Mouse (Mus musculus): Measurements from ENCODE around the gene Slc22a1. TPM values are rescaled to one million over a fixed set of nuclear protein-coding genes. Genes with fewer than 3 reads are reported as not detected.

The Slc22a1 gene
- total and polyA plus RNA-seq, 2 experiments: 487 to 527 TPM

DNA sequence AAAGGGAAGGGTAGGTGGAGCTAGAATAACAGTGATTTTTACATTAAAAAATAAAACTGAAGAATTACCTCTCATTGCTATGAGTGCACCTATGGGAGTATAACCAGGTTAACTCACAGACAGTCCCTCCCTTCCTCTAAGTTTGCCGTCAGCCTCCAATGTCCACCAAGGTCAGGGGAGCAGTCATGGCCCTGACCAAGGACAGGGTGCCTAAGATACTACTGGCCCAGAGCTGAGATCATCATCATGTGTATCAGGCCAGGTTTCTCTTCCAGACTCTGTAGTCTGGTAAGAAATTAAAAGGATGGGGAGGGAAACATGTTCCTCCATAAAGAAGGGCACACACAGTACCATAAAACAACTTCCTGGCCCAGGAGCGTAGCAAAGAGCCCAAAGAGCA is 35.3 kb upstream of the Slc22a1 start:
- Histone ChIP-seq H3K36me3 (ENCODE audit: control insufficient read depth, insufficient read depth, low read length) (no peaks in the 10 kb centered on the region), H3K9ac (ENCODE audit: low read depth, low read length) (no peak overlapping the region), H3K79me2 (ENCODE audit: control insufficient read depth, insufficient read depth, low read length) (no peaks in the 10 kb centered on the region), H3K27me3 (ENCODE audit: control insufficient read depth, insufficient read depth, low read length) (no peaks in the 10 kb centered on the region), H3K4me1 (ENCODE audit: control insufficient read depth, insufficient read depth, low read length) (no peaks in the 10 kb centered on the region), H3K27ac (replicated peaks; ENCODE audit: insufficient read depth, low read depth, low read length) (no peak overlapping the region), H3K4me3 (ENCODE audit: insufficient read depth, low read depth, low read length) (no peak overlapping the region)
- 94% methylated on average over 2 of the region's 2 CpGs for WGBS
- TF ChIP-seq POLR2A (IDR thresholded peaks at IDR 0.05; ENCODE audit: extremely low read depth, insufficient read depth, low read length) (no peak), CTCF (IDR thresholded peaks at IDR 0.05; ENCODE audit: low read depth, low read length) (no peak)
- no peak for DNase-seq (ENCODE audit: extremely low read depth, low read depth, low spot score)

DNA sequence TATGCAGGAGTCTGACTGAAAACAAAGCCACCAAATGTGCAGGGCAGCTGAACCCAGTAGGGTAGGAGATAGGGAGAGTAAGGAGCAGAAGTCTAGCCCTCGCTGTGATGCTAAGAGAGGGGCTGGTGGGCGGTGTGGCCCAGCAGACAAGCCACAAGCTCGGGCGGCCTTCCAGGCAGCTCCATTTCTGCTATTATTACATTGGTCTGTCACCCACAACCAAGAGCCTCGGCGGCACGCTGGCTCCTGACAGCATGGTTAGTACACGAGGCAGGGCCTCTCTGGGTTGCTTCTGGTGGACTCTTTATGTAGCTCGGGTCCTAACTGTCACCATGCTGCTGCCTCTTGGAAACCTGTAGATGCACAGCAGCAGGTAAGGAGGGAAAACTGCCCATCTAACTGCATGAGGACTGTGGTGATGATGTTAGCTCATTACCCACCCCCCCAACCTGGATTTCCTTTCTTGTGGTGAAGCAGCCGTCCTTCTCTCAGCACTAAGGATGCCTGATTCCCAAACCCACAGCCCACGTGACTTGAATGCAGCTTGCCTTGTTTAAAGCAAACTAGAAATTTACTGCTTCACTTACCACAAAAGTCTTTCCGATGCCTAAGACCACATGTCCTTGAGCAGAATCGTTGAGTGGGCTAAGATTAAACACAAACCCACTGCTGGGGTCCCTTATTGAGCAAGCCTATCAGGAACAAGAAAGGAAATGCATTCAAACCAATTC is 34.6 kb upstream of the Slc22a1 start:
- TF ChIP-seq CTCF (IDR thresholded peaks at IDR 0.05; ENCODE audit: low read depth, low read length) (no peak), POLR2A (IDR thresholded peaks at IDR 0.05; ENCODE audit: extremely low read depth, insufficient read depth, low read length) (no peak)
- no peaks in the 10 kb centered on the region for H3K79me2 ChIP-seq (ENCODE audit: control insufficient read depth, insufficient read depth, low read length)
- H3K9ac ChIP-seq (ENCODE audit: low read depth, low read length): no peak overlapping the region
- 88% methylated on average over 13 of the region's 13 CpGs for WGBS
- H3K4me3 ChIP-seq (ENCODE audit: insufficient read depth, low read depth, low read length): no peak overlapping the region
- H3K36me3 ChIP-seq (ENCODE audit: control insufficient read depth, insufficient read depth, low read length): no peaks in the 10 kb centered on the region
- no peaks in the 10 kb centered on the region for H3K4me1 ChIP-seq (ENCODE audit: control insufficient read depth, insufficient read depth, low read length)
- H3K27ac ChIP-seq (replicated peaks; ENCODE audit: insufficient read depth, low read depth, low read length): no peak overlapping the region
- H3K27me3 ChIP-seq (ENCODE audit: control insufficient read depth, insufficient read depth, low read length): no peaks in the 10 kb centered on the region
- no peak for DNase-seq (ENCODE audit: extremely low read depth, low read depth, low spot score)

GRCm38 (mm10) chr17:12708398-12708797 is 32.8 kb upstream of the Slc22a1 start:
- Histone ChIP-seq H3K4me3 (ENCODE audit: insufficient read depth, low read depth, low read length) (no peak overlapping the region), H3K79me2 (ENCODE audit: control insufficient read depth, insufficient read depth, low read length) (no peaks in the 10 kb centered on the region), H3K4me1 (ENCODE audit: control insufficient read depth, insufficient read depth, low read length) (no peaks in the 10 kb centered on the region), H3K27ac (replicated peaks; ENCODE audit: insufficient read depth, low read depth, low read length) (no peak overlapping the region), H3K36me3 (ENCODE audit: control insufficient read depth, insufficient read depth, low read length) (no peaks in the 10 kb centered on the region), H3K27me3 (ENCODE audit: control insufficient read depth, insufficient read depth, low read length) (no peaks in the 10 kb centered on the region), H3K9ac (ENCODE audit: low read depth, low read length) (no peak overlapping the region)
- WGBS: 78% methylated on average over 3 of the region's 3 CpGs
- TF ChIP-seq POLR2A (IDR thresholded peaks at IDR 0.05; ENCODE audit: extremely low read depth, insufficient read depth, low read length) (no peak), CTCF (IDR thresholded peaks at IDR 0.05; ENCODE audit: low read depth, low read length) (no peak)
- DNase-seq (ENCODE audit: extremely low read depth, low read depth, low spot score): no peak

DNA sequence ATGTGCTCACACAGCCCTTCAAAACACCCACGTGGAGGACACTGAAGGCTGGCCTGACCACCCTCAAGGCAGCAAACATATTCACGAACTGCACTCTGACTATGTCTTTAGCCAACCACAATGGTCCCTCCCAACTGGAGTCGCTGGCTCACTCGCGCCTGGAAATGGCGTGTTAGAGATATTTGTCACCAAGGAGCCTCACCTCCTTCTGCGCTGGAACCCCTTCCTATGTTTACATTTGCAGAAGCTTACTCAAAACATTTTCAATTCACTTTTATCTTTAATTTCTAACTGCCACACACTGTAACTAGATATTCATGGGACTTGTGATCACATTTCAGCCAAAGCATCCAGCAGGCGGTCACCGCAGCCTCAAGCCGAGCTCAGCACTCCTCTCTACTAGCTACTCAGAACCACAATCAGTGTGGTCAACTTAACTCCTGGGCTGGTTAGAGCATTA is 31.0 kb upstream of the Slc22a1 start:
- no peaks in the 10 kb centered on the region for H3K4me1 ChIP-seq (ENCODE audit: control insufficient read depth, insufficient read depth, low read length)
- TF ChIP-seq CTCF (IDR thresholded peaks at IDR 0.05; ENCODE audit: low read depth, low read length): no peak
- TF ChIP-seq POLR2A (IDR thresholded peaks at IDR 0.05; ENCODE audit: extremely low read depth, insufficient read depth, low read length): no peak
- DNase-seq (ENCODE audit: extremely low read depth, low read depth, low spot score): no peak
- WGBS: 95% methylated on average over 10 of the region's 10 CpGs
- no peak overlapping the region for H3K4me3 ChIP-seq (ENCODE audit: insufficient read depth, low read depth, low read length)
- H3K79me2 ChIP-seq (ENCODE audit: control insufficient read depth, insufficient read depth, low read length): no peaks in the 10 kb centered on the region
- no peaks in the 10 kb centered on the region for H3K36me3 ChIP-seq (ENCODE audit: control insufficient read depth, insufficient read depth, low read length)
- H3K9ac ChIP-seq (ENCODE audit: low read depth, low read length): no peak overlapping the region
- H3K27me3 ChIP-seq (ENCODE audit: control insufficient read depth, insufficient read depth, low read length): no peaks in the 10 kb centered on the region
- H3K27ac ChIP-seq (replicated peaks; ENCODE audit: insufficient read depth, low read depth, low read length): no peak overlapping the region

DNA sequence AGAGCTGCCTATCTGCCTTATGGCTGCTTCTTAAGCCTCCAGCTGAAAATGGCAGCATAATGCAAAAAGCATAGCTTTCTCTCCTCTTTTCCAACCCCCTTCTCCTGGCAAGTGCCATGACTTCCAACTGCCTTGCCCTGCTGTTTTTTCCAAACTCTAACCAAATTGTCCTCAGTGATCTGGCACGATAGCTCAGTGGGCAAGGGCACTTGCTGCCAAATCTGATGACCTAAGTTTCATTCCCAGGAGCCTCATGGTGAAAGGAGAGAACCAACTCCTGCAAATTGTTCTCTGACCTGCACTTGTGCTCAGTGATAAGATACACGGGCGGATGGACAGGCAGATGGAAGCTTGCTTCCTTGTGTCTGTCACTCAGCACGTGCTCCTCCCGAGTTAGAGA is 27.3 kb upstream of the Slc22a1 start:
- H3K9ac ChIP-seq (ENCODE audit: low read depth, low read length): no peak overlapping the region
- DNase-seq (ENCODE audit: extremely low read depth, low read depth, low spot score): no peak
- H3K27ac ChIP-seq (replicated peaks; ENCODE audit: insufficient read depth, low read depth, low read length): no peak overlapping the region
- TF ChIP-seq POLR2A (IDR thresholded peaks at IDR 0.05; ENCODE audit: extremely low read depth, insufficient read depth, low read length) (no peak), CTCF (IDR thresholded peaks at IDR 0.05; ENCODE audit: low read depth, low read length) (no peak)
- H3K4me1 ChIP-seq (ENCODE audit: control insufficient read depth, insufficient read depth, low read length): no peaks in the 10 kb centered on the region
- H3K79me2 ChIP-seq (ENCODE audit: control insufficient read depth, insufficient read depth, low read length): no peaks in the 10 kb centered on the region
- no peaks in the 10 kb centered on the region; the same call in 1 of the 2 replicates for H3K36me3 ChIP-seq (ENCODE audit: control insufficient read depth, insufficient read depth, low read length)
- 91% methylated on average over 5 of the region's 5 CpGs for WGBS
- no peak overlapping the region for H3K4me3 ChIP-seq (ENCODE audit: insufficient read depth, low read depth, low read length)
- H3K27me3 ChIP-seq (ENCODE audit: control insufficient read depth, insufficient read depth, low read length): no peaks in the 10 kb centered on the region

GRCm38 (mm10) chr17:12700373-12700772 is 24.7 kb upstream of the Slc22a1 start:
- H3K36me3 ChIP-seq (ENCODE audit: control insufficient read depth, insufficient read depth, low read length): peaks cover 5% of the 10 kb centered on the region
- H3K27ac ChIP-seq (replicated peaks; ENCODE audit: insufficient read depth, low read depth, low read length): no peak overlapping the region

More at GRCm38 (mm10) chr17:12700373-12700772, 24.7 kb upstream of the Slc22a1 start:
- no peak overlapping the region for H3K4me3 ChIP-seq (ENCODE audit: insufficient read depth, low read depth, low read length)
- TF ChIP-seq POLR2A (IDR thresholded peaks at IDR 0.05; ENCODE audit: extremely low read depth, insufficient read depth, low read length): no peak
- TF ChIP-seq CTCF (IDR thresholded peaks at IDR 0.05; ENCODE audit: low read depth, low read length): no peak
- H3K4me1 ChIP-seq (ENCODE audit: control insufficient read depth, insufficient read depth, low read length): no peaks in the 10 kb centered on the region
- 90% methylated on average over 6 of the region's 6 CpGs for WGBS
- no peak overlapping the region for H3K9ac ChIP-seq (ENCODE audit: low read depth, low read length)
- H3K27me3 ChIP-seq (ENCODE audit: control insufficient read depth, insufficient read depth, low read length): no peaks in the 10 kb centered on the region
- H3K79me2 ChIP-seq (ENCODE audit: control insufficient read depth, insufficient read depth, low read length): no peaks in the 10 kb centered on the region
- no peak for DNase-seq (ENCODE audit: extremely low read depth, low read depth, low spot score)

All from liver, adult 2 months (tissue).